Mouse (Mus musculus) brain, embryonic 14.5 days (tissue): ENCODE measurements around the gene Tomm22.

ENCODE experiments used
- CTCF ChIP-seq: fragments of 200-500 bp; IDR thresholded peaks from 2 replicates; pipeline ENCODE4 v1.5.1; 2012; ENCODE audit warnings: inconsistent platforms, mild to moderate bottlenecking, moderate library complexity, borderline replicate concordance; ENCODE audit not compliant: insufficient read depth, insufficient read length; ENCODE audit errors: extremely low read depth
- POLR2A ChIP-seq: fragments of 200-500 bp; IDR thresholded peaks from 2 replicates; pipeline ENCODE4 v1.6.1; 2012; ENCODE audit warnings: mild to moderate bottlenecking, inconsistent platforms, borderline replicate concordance; ENCODE audit not compliant: poor library complexity, insufficient read depth, insufficient read length, severe bottlenecking; ENCODE audit errors: extremely low read depth

DNA sequence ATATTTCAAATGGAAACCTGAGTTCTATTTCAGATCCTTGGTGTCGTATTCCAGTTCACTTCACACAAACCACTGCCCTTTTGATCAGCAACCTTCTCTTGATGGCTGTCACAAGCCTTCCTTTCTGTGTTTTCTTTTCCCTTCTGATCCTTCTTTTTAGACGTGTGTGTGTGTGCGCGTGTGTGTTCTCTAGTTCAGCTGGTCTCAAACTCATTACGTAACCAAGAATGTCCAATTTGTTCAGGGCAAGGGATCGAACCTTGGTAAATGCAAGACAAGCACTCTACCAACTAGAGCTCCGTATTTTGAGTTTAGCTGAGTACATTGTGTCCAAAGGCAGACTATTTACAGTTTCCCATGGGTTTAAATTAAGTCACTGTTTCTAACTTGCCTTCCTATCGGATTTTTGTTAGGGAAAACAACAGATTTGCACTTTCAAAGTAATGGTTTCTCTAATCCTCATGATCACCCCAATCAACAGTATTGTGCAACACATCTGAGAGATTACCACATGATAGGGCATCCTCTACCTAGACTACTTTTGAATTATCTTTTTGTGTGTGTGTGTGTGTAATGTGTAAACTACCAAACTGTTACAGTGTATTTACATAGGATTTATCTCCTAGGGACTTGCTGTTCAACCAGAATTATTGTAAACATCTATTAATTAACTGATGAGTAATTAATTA is 17.8 kb downstream of the Tomm22 start:
- TF ChIP-seq POLR2A, result no peak
- TF ChIP-seq CTCF, result no peak
